Mouse (Mus musculus) MN1 (cell line): Measurements from ENCODE around the gene 1700022I11Rik.
"Not testable (repeated sequence)": the region's sequence is repeated elsewhere in the genome, so short reads cannot be mapped to it uniquely, and the experiment has no call there.

Source experiments
- DNase-seq: peaks from one replicate; pipeline ENCODE4 v3.0.0-alpha.2; 2016; ENCODE audit warnings: low spot score

Gene 1700022I11Rik

GRCm38 (mm10) chr4:42951206-42952195 lies 17.9 kb upstream of the 1700022I11Rik start:
- no peak for DNase-seq

- no peak for DNase-seq
Observed at GRCm38 (mm10) chr4:42952563-42952962, 16.8 kb upstream of the 1700022I11Rik start.

DNA sequence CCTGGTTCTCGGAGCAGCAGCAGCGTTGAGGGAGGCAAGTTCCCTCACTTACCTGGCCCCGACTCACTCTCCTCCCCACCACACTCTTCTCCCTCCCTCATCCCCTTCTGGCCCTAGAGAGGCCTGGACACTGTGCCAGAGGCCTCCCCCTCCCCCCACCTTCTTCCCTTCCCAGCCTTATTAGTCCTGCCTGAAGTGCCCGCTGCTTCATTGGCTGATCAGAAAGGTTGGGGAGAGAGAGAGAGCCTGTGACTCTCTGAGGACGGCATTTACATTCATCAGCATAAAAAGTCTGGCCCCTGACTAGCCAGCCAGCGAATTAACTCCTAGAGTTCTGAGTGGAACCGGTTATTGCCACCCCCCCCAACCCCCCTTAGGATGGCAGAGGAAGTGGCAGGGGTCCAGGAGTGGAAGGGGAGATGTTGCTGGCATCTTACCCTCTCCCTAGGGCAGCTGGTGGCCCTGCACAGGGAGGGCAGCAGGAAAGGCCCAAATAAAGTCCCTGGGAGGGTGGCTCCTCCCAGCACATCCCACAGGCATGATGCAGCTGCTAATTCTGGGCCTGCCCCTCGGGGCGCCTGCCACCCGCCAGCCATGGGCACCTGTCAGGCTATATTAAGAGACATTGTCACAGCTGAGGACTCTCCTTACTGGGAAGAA lies 15.8 kb upstream of the 1700022I11Rik start:
- DNase-seq = peak; percentile 70

- DNase-seq = peak; percentile 74
Observed at GRCm38 (mm10) chr4:42954297-42954696, 15.1 kb upstream of the 1700022I11Rik start.

- DNase-seq = no peak
Observed at GRCm38 (mm10) chr4:42955200-42955599, 14.2 kb upstream of the 1700022I11Rik start.

DNA sequence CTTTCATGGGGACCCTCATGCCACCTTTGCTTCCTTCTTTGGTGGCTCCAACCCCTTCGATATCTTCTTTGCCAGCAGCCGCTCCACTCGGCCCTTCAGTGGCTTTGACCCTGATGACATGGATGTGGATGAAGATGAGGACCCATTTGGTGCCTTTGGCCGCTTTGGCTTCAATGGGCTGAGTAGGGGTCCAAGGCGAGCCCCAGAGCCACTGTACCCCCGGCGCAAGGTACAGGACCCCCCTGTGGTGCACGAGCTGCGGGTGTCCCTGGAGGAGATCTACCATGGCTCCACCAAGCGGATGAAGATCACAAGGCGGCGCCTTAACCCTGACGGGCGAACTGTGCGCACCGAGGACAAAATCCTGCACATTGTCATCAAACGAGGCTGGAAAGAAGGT lies 12.8 kb upstream of the 1700022I11Rik start:
- no peak for DNase-seq

DNA sequence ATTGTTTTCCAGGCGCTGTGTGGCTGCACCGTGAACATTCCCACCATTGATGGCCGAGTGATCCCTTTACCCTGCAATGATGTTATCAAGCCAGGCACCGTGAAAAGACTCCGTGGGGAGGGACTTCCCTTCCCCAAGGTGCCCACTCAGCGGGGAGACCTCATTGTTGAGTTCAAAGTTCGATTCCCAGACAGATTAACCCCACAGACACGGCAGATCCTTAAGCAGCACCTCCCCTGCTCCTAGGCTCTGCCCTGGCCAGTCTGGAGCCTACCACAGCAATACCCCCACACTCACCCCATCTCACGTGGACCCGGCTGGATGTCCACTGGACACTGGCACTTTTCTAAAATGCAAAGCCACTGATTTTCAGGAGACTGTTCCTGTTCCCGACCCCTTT lies 12.1 kb upstream of the 1700022I11Rik start:
- no peak for DNase-seq

DNA sequence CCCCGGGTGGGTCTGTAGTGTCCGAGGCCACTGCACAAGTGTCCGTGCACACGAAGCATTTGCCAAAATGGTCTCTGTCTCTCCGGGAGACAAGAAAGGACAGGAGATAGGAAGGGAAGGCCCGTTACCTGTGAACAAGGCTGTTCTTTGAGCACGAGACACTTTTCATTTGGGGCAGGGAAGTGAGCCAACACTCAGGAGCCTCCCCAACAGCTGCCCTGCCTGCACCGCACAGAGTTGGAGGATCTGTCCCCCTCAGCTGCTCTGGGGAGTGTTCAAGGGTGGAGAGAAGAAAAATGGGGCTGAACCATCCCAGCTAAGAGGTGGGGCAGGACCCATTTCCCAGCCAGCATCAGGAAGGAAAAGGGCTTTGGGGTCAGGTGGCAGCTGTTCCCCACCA lies 11.4 kb upstream of the 1700022I11Rik start:
- DNase-seq = no peak

DNA sequence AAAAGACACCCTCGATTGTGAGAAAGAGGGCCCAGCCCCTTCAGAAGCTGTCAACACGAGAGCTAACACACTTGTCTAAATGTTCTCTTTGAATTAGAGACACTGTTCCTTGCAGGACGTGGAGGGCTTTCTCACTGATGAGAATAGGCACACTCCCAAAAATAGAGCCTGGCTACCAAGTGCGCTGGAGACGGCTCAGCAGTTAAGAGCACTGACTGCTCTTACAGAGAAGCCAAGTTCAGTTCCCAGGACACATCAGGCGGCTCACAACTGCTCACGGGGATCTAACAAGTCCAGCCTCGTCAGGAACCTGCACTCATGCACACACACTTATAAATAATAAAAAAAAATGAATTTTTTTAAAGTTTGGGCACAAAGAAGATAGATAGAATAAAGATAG lies 10.5 kb upstream of the 1700022I11Rik start:
- DNase-seq = no peak

DNA sequence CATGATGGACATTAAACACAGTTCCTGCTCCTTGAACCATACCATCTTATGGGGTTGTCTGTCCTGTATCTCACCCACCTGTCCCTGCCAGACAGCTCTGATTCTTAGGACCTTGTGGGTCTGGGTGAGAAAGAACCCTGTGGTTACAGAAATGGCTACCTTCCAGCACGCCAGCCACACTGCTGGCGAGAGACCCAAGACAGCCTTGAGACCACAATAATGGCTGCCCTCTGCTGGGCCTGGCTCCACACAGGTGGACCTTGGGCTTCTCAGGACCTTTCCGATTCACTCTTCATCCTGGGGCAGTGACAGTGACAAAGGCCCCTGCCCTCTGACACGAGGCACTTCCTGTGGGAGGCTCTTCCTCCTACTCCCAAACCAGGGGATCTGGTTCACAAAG lies 10.0 kb upstream of the 1700022I11Rik start:
- DNase-seq = no peak

GRCm38 (mm10) chr4:42961592-42961991 lies 7.8 kb upstream of the 1700022I11Rik start:
- DNase-seq = no peak

DNA sequence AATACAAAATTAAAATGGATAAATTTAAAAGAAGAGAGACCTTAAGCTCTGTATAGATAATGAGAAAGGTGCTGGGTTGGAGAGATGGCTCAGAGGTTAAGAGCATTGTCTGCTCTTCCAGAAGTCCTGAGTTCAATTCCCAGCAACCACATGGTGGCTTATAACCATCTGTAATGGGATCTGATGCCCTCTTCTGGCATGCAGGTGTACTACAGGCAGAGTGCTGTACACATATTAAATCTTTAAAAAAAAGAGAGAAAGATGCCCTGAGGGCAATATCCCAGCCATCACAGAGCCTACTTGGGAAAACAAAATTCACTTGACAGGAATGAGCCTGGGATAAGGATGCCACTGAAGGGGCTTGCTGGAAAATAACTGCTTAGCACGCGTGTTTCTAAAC lies 5.9 kb upstream of the 1700022I11Rik start:
- no peak for DNase-seq

GRCm38 (mm10) chr4:42965039-42965719 lies 4.2 kb upstream of the 1700022I11Rik start:
- peak; percentile 67 for DNase-seq

DNA sequence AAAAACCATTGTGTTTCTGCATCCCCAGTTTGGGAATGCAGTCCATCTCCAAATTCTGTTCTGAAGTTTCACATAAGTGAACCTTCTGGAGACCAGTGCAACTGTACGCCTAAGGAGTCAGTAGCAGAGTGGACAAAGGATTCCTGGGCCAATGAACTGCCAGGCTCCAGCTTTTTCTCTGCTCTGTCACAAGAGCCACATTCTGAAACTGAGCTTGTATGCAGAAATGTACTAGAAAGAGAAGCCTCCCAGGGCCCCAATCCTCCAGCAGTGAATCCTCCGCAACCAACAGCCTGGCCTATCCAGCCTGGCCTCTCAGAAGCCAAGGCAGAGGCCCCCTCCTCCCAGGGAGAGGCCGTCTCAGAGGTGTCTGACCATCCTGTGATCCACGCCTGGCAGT lies 3.5 kb downstream of the 1700022I11Rik start:
- no peak for DNase-seq

- no peak for DNase-seq
Observed at GRCm38 (mm10) chr4:42973868-42974267, 4.5 kb downstream of the 1700022I11Rik start.

DNA sequence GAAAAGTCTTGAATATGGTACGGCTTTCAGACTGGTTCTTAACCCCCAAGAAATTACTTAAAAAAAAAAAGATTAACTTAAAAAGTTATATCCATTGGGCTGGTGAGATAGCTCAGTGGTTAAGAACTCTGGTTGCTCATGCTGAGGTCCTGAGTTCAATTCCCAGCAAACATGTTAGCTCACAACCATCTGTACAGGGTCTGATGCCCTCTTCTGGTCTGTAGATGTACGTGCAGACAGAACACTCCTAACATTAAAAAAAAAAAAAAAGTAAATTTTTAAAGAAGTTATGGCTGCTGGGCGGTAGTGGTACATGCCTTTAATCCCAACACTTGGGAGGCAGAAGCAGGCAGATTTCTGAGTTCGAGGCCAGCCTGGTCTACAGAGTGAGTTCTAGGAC lies 8.7 kb downstream of the 1700022I11Rik start:
- DNase-seq = no peak

DNA sequence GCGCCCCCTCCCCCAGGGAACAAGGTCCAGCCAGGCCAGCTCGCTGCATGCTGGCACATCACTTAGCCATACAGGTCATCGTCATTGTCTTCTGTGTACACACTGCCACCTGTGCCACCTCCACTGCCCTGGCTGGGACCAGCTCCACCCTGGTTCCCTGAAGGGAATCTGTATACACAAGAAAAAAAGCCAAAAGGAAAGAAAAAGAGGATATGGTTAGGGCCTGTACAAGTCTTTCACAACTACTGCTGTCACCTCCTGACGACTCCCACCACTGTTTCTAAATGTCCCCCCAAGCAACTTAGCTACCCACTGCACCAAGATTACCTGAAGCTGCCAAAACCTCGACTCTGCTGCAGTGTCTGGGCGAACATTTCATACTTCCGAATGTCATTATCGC lies 11.1 kb downstream of the 1700022I11Rik start:
- not testable (repeated sequence) for DNase-seq

DNA sequence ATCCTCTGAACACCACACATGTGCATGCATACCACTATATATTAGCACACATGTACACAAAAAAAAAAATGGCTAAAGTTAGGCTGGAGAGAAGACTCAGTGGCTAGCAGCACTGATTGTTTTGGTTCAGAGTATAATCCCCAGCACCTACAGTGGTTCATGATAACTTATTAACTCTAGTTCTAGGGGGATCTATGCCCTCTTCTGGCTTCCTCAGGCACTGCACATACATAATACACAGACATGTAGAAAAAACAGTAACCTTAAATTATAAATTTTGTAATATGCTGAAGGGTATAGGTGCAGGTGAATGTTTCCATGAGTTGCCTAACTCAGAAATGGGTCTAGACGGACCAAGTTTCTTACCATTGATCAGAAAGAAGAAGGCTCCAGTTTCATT lies 18.9 kb downstream of the 1700022I11Rik start:
- DNase-seq = no peak

- no peak for DNase-seq
Observed at GRCm38 (mm10) chr4:42998022-42998421, 28.6 kb downstream of the 1700022I11Rik start.

DNA sequence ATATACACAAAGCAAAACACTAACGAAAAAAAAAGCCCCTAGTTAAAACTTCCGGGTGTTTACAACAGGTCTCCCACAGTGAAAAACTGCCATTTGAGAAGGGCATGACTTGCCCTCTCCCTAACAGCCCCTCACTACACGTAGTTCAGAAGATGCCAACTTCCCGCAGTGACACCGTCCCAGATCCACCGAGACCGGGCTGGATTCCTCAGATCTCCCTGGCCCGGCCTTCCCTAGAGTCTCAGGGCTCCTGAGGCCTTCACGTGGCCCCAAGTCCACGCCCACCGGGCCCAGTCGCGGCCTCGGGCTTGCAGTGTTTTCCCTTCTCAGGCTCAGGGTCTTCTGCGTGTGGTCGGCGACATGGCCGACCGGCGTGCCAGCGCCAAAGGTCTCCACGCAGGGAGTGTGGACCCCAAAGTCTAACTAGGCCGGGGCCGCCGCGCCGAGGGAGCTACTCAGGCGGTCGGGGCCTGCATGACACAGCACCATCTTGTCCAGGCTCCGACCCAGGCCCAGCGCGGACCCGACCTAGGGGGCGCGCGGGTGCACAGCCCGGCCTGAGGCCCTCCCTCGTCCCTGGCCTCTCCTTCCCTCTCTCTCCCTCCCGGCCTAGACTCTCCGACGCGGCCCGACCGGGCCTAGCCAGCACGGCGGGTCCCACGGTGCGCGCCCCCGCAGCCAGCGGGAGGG lies 30.2 kb downstream of the 1700022I11Rik start:
- DNase-seq = peak; percentile 84

DNA sequence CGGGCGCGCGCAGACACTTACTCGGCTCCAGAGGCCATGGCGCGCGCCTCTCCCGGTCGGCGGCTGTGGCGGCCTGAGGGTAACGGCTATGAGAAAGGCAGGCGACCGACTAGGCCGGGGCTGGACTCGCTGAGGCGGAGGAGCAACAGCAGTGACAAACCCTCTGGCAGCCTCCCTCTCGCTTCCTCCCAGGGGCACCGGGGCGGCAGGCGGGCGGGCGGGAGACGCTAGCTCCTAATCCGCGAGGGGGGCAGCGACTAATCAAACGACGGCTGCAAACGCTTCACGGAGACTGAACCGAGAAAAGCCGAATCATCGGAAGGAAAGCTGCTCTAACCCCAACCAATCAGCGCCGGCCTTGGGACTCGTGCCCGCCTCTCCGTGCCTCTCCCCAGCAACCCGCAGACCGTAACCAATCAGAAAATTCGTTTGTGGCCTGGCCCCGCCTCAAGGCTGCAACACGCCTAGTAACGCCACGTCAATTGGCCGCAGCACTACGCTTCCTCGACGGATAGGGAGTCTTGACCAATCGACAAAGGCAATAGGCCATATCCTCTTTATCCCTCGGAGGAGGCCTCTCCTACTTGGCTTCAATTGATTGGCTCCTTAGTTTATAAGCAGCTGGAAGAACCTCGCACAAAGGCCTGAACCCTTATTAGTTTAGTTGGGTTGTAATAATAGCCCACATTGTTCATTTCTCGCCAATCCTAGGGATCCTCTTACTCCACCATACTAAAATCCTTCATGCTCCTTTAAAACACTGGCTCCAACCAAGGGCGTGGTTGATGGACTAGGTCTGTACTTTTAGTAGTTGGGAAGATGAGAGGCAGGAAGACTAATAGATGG lies 31.0 kb downstream of the 1700022I11Rik start, which contains the start of gene Vcp:
Gene Vcp, minus strand, starts transcription at position 367 of the 846 bp plus-strand sequence.
- DNase-seq = peak; percentile 98
